Mouse (Mus musculus): ENCODE measurements around the gene AI464131.

Gene AI464131

DNA sequence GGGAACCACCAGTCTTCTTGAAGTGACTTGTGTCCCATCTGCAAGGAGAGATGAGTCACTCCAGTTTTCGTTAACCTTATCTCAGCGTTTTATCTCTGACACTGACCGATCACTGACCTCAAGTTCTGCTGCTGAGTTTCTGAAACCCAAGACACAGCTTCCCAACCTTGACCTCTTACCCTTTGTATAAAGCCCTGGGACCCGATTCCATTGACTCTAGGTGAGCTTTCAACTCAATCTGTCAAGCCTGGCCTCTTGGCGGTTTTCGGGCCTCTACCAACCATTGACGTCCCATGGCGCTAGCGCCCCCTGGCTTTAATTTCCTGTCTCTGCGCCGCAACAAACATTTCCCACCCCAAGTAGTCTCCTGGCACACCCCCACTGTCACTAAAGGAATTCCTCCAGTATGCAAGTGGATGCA, 2.3 kb upstream of the AI464131 start:
- DNase-seq (ENCODE audit: low spot score in 2 of 2): no peak

GRCm38 (mm10) chr4:41504325-41504724, 1.4 kb upstream of the AI464131 start:
- no peak for DNase-seq (ENCODE audit: low spot score in 2 of 2)

DNA sequence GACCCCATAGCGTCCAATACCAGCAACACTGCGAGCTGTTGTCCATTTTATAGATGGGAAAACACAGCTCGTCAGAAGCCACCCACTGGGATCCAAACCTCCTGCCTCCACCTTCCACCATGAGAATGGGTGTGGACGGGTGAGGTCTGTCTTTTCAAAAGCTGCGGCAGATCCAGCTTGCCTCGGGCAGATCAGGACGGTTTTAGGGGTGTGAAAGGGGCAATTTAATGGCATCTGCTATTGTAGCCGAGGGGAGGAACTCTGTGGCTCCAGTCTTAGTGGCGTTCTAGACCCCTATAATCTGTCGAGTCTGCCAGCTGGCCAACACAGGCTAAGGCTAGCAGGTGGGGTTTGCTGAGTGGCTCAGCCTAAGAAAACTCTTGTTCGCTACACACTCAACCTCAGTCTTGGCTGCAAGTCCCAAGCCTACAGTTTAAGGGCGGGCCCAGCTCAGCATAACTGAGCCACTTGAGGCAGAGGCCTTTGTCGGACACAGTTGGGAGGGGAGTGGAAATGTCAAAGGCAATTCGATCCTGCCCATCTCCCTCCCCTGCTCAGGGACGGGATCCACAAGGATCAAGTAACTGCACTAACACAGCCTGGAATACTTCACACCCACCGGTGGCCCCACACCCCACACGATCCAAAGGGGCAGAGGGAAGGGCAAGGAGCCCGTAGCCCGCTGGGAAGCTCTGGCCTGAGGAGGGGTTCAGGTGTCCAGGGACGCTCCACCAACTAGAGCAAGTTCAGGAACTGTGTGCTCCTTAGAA, 520 bp downstream of the AI464131 start:
- DNase-seq (ENCODE audit: low spot score in 2 of 2): no peak

DNA sequence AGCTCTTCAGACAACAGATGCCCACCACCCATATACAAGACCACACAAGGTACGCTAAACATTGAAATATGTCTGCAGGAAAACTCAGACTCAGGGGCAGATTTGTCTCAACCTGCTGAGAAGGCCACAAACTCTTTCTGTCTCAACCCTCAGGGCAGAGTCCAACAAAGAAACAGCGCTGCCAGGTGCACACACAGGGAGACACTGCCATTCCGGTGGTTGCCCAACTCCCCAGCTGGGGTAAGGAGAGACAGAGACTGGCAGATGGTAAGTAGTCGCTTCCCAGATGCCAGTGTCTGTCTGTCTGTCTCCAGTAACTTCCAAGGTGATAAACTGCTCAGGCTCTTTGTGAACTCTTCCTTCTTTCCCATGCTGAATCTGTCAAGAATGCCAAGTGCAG, 2.1 kb downstream of the AI464131 start:
- DNase-seq (ENCODE audit: low spot score in 2 of 2): no peak

DNA sequence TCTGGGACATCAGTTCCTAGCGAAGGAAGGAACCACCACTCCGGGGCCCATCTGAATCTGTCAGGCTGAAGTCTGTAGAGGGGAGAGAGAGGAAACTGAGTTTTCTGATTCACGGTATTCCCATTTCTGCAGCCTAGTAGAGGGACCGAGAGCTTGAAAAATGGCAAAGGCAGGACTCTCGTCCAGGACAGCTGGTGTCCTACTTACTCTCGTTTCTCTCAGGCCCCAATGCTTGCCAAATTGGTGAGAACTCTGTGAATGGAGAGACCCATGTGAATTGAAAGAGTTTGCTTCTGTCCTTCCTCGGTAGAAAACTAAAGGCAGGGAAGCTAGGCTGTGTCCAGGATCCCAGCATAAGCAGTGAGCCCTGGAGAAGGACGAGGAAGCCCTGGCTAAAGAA, 3.3 kb downstream of the AI464131 start:
- no peak for DNase-seq (ENCODE audit: low spot score in 2 of 2)

DNA sequence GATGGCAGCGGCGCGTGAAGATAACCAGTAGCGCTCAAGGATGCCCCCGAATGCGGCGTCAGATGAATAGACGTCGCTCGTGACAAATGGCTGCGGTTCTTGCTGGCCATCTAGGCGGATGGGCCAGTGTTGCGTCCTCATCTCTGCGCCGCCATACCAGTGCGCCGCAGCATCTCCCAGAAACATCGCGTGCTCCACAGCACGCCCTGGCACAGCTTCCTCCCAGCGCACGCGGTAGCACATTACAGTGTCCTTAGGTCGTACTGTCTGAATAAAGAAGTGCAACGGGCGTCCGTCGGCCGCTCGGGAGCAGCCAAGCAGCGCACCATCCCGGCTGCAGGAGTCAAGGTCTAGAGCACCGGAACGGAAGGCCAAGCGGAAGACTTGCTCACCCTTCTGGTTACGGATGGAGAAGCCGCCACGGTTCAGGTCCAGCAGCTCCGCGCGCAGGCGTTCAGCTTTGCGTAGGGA, 3.9 kb downstream of the AI464131 start:
- no peak for DNase-seq (ENCODE audit: low spot score in 2 of 2)

GRCm38 (mm10) chr4:41497995-41498845, 4.7 kb downstream of the AI464131 start:
- no peak for DNase-seq (ENCODE audit: low spot score in 2 of 2)

DNA sequence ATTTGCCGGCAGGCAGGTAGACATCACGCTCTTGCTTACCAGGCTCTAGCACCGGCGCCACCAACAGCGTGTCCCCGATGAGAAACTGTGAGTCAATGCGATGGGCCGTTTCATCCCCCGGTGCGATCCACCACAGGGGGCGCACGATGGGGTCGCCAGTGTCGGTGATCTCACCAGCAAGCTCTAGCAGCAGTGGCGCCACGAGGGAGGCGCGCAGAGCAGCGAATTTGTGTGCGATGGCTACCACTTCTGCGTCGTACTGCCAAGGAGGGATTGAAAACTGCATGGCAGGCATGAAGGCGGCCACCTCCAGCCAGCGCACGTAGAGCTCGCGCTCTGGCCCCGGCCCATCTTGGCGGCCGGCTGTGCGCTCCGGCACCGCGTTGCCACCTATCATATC, 5.3 kb downstream of the AI464131 start:
- peak in 1 of 2 experiments; percentile 27 for DNase-seq (ENCODE audit: low spot score in 2 of 2)

DNA sequence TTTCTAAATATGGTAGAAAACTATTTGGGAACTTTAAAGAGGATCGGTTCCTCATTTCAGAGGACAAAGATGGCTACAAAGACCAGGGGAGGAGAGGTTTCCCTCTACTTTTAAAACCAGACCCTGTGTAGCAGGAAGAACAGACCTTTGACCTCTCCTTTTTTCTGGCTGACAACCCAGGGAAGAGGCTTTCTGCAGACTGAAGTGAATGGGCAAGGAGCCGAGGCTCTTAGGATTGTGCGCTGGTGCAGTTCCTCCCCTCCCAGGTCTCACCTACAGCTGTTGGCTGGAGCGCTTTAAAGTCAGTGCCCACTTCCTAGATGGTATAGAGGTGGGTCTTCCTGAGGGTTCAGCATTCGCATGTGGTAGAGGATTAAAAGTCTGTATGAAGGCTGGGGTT, 5.8 kb downstream of the AI464131 start:
- DNase-seq (ENCODE audit: low spot score in 2 of 2): no peak

- no peak for DNase-seq (ENCODE audit: low spot score in 2 of 2)
Observed at GRCm38 (mm10) chr4:41495850-41496249, 7.0 kb downstream of the AI464131 start.

DNA sequence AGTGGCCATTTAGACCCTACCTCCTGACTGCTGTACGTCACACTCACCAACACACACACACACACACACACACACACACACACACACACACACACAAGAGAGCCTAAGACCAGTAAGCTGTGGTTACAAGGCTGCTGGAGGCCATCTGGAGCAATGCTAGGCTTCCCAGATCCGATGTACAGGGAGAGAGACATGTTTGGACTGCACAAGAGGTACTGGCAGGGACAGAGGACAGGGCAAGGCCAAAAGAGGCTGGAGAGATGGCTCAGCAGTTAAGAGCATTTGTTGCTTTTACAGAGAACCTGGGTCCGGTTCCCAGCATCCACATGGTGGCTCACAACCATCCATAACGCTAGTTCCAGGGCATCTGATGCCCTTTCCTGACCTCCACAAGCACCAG, 7.8 kb downstream of the AI464131 start:
- no peak for DNase-seq (ENCODE audit: low spot score in 2 of 2)

DNA sequence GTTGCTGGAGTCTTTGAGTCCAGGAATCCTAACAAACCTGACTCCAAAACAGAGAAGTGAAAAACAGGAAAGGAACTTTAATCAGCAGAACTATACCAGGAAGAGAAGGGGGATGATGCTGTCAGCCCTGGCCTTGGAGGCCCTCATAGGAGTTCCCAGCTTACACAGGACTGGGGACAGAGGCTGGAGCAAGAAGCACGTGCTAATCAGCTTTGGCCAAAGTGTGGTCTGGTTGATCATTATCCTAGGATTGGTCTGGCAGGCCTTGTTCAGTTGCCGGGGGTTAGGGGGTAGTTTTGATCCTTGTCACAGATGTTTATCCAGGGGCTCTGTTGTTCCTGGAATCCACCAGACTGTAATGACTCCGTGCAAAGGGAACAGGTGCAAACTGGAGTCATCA, 8.5 kb downstream of the AI464131 start:
- DNase-seq (ENCODE audit: low spot score in 2 of 2): no peak

DNA sequence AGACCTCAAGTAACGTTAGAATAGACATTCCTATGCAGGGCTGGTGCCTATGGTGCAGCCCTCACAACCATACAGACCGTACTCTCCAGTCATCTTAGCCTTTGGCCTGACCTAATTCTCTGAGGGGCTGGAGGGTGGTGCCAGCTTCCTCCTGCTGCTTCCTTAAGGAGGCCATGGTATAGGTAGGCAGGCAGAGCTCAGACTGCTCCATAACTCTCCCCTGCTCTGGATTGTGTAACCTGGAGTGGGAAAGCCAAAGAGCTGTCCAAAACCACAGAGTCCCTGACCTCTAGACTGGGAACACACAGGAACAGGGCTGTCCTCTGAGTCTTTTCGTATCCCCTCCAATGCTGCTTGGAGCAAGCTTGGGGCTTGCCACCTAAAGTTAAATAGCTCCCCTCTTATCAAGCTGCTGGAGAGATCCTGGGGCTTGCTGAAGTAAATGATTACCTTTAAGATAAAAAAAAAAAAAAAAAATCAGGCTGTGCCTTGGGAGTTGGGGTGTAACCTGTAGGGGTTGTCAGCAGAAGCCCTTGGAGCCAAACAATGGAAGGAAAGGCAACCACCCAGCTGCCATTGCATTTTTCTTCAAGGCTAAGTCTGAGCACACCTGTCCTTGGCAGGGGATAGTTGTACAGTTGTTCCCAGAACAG, 9.3 kb downstream of the AI464131 start:
- no peak for DNase-seq (ENCODE audit: low spot score in 2 of 2)

GRCm38 (mm10) chr4:41492951-41493350, 9.9 kb downstream of the AI464131 start:
- no peak for DNase-seq (ENCODE audit: low spot score in 2 of 2)

DNA sequence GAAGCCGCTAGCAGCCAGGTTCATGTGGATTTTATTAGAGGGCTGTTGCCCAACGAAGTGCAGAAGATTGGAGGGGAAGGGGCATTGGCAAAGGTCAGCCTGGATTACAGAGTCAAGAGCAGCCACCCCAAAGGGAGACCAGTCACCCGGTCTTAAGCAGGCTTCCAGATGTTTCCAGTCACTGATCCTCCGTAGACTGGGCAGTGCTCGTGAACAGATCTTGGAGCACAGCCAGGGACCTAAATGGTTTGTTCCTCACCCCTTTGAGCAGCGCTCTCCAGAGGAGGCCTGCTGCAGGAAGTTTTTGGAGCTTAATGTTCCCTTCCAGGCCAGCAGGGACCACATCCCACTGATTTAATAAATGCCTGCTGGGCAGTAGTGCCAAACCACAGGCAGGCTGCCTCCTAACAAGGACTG, 21.3 kb downstream of the AI464131 start:
- DNase-seq (ENCODE audit: low spot score in 2 of 2): no peak

- no peak for DNase-seq (ENCODE audit: low spot score in 2 of 2)
Observed at GRCm38 (mm10) chr4:41480254-41480653, 22.6 kb downstream of the AI464131 start.

DNA sequence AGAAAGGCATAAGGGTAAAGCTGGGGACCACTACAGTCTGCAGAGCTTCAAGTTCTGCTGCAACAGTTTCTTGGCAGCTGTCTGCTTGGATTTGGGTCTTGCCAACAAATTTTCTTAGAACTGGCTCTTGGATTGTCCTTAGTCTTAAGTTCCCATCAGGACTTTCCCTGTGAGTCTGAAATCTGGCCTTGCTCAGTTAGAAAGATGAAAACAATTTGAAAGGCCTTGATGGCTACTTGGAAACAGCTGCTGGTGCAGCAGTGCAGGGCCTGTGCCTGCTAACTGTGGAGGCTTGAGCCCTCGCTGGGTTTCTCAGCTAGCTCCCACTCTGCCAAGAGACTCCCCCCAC, 23.4 kb downstream of the AI464131 start:
- DNase-seq (ENCODE audit: low spot score in 2 of 2): no peak

DNA sequence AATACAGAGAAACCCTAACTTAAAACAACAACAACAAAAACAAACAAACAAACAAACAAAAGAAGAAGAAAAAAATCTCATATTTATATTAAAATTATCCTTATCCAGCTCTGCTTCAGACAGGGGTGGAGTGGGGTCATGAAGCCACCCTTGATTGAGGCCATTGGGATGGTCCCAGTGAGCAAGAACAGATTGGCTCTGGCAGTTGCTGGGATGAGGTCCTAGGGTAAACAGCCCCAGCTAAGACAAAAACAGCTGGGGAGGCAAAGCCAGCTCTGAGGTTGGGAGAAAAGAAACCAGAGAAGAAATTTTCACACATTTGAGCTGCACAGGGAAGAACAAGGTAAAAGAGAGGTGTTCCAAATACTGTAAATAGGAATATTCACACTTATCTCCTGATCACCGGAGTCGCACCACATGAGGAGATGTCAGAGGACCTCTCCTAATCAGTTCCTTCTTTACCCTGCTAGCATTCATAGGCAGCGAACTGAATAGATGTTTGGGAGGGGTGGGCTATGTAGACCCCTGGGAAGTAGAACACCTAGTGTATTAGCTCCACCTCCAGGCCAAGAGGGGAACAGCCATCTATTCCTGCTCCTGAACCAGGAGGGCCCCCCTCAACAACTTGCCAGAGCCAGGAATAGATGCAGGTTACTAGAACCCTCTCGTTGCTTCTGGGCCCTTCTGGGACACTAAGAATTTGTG, 24.0 kb downstream of the AI464131 start:
- DNase-seq (ENCODE audit: low spot score in 2 of 2): no peak

DNA sequence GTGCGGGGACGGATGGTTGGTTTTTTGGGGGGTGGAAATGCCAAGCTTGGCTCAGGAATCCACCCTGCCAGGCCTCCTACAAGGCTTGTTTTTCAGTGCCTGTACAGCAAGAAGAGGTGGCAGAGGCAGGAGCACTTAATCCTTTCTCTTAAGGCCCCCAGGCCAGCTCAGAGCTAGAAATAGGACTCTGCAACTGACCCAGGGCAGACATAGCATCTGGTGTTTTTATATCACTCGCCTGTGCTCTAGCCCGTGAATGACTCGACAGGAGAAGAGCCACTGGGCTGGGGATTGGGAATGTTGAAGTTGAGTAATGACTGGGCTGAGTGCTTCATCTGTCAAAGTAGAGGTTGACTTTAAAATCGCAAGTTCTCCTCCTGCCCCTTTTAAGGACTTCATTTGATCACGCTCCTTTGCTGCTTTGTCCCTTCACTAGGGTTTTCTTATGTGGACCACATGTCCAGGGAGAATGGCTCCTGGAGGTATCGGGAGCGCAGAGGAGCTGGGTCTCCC, 25.2 kb downstream of the AI464131 start:
- DNase-seq (ENCODE audit: low spot score in 2 of 2): no peak

- DNase-seq (ENCODE audit: low spot score in 2 of 2): no peak
Observed at GRCm38 (mm10) chr4:41471384-41471689, 31.5 kb downstream of the AI464131 start.

GRCm38 (mm10) chr4:41470684-41471383, 32.0 kb downstream of the AI464131 start:
- no peak for DNase-seq (ENCODE audit: low spot score in 2 of 2)
